ENCODE assay signal across 16 mouse cellular contexts in the genomic region with DNA sequence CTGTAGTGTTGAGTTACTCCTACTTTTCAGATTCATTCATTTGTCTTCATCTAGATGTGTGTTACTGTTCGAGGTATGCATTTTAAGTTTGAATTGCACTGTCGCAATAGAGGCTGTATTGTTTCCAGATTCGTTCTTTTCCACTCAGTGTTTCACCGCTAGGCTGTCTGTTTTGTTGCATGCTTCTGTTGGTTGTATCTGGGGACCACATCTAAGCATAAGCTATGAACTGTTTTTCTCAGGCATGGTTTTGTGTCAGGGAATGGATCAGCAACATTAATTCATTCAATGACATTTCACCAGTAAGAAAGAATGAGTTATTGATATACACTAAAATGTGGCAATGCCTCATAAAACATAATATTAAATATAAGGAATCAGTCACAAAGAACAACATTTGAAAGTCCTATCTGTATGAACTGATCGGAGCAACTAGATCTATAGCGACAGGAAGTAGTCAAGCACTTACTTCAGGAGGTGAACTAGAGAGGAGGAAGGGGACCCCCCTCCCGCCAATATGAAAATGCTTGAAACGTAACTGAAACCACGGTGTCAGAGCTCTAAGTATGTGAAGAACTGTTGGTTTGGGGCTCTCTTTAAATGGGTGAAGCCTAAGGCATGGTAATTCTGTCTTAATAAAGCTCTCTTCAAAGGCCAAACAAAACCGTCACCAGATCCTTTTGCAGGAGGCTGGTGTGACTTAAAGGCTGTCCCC.
"Had no signal": no experiment of that assay in that cellular context is flagged by ENCODE, and none has a peak within 500 bp of the region (broad histone marks: within the 10 kb centered on the region; RNA-seq: fewer than 3 reads in every experiment).

No protein-coding gene starts in this region.

- H3K4me1 ChIP-seq: megakaryocyte, embryonic 14.5 days; neural tube, embryonic 12.5 days; stomach, embryonic 15.5 days had no signal

- H3K9ac ChIP-seq: lung, embryonic 14.5 days; midbrain, embryonic 12.5 days; neural tube, embryonic 12.5 days; stomach, embryonic 15.5 days had no signal

- H3K36me3 ChIP-seq: limb, embryonic 10.5 days; midbrain, embryonic 12.5 days; neural tube, embryonic 12.5 days; stomach, embryonic 15.5 days had no signal

- H3K4me2 ChIP-seq: liver, embryonic 11.5 days; lung, embryonic 14.5 days; midbrain, embryonic 12.5 days; neural tube, embryonic 12.5 days; stomach, embryonic 15.5 days had no signal

- H3K27me3 ChIP-seq: midbrain, embryonic 12.5 days; neural tube, embryonic 12.5 days; stomach, embryonic 15.5 days had no signal

- H3K4me3 ChIP-seq: left cerebral cortex, adult 2 months; limb, embryonic 10.5 days; megakaryocyte, embryonic 14.5 days; midbrain, embryonic 12.5 days; myocyte; neural tube, embryonic 12.5 days; stomach, embryonic 15.5 days had no signal

- H3K27ac ChIP-seq: left cerebral cortex, adult 2 months; limb, embryonic 10.5 days; macrophage; midbrain, embryonic 12.5 days; neural tube, embryonic 12.5 days; stomach, embryonic 15.5 days had no signal

- DNase-seq: kidney, adult 18-20 months; kidney, postnatal 10 days; lung, embryonic 14.5 days; lung, postnatal 10 days; right cerebral cortex, postnatal 4 days; spleen, adult 18-20 months; thymus, postnatal 4 days had no signal

- H3K9me3 ChIP-seq: limb, embryonic 10.5 days; midbrain, embryonic 12.5 days; neural tube, embryonic 12.5 days; stomach, embryonic 15.5 days had no signal
